Mouse (Mus musculus) megakaryocyte, embryonic 14.5 days (primary cell): Measurements from ENCODE around the gene Adipoq. TPM values are rescaled to one million over a fixed set of nuclear protein-coding genes. Genes with fewer than 3 reads are reported as not detected.

Experiments used
- H3K27me3 ChIP-seq: replicated peaks from 2 replicates; pipeline ENCODE3; 2012; ENCODE audit warnings: inconsistent platforms
- H3K36me3 ChIP-seq: replicated peaks from 2 replicates; pipeline ENCODE3; 2012; ENCODE audit warnings: low read length, inconsistent platforms, mixed read lengths
- H3K4me1 ChIP-seq: 2 replicates; pipeline ENCODE4 v1.6.1; 2012; ENCODE audit warnings: inconsistent platforms
- H3K4me3 ChIP-seq: replicated peaks from 2 replicates; pipeline ENCODE3; 2012; ENCODE audit warnings: moderate library complexity, mild to moderate bottlenecking, inconsistent platforms
- H3K9me3 ChIP-seq: 2 replicates; pipeline ENCODE4 v1.6.1; 2012; ENCODE audit warnings: inconsistent platforms
- FLI1 ChIP-seq: IDR thresholded peaks from 2 replicates; pipeline ENCODE4 v1.6.1; 2012; ENCODE audit warnings: low read length, inconsistent platforms, mixed read lengths
- GATA1 ChIP-seq: IDR thresholded peaks from 3 replicates; pipeline ENCODE4 v1.6.1; 2012; ENCODE audit warnings: mixed read lengths, low read length, inconsistent platforms, borderline replicate concordance
- polyA plus RNA-seq: library from polyadenylated mRNA; stranded (reverse); fragments of >175 nt; gene quantifications from 2 replicates; pipeline ENCODE4 v1.2.3, GENCODE M21; 2012; ENCODE audit warnings: low replicate concordance; ENCODE audit not compliant: insufficient read depth

The Adipoq gene
- polyA plus RNA-seq, 1 experiment: not detected

DNA sequence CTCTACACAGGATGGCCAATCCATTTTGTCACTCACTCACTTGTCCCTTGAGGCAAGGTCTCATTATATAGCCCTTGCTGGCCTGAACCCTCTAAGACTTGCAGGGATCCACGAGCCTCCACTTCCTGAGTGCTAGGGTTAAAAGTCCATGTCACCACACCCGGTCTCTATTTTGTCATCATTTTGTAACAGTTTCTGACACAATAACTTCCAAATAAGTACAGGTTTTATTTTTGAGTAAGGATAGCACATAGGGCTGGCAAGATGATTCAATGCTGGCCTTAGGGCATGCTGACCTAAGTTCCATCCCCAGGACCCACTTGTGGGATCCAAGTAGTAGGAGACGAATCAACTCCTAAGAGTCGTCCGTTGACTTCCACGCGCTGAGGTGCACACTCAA lies 40.2 kb upstream of the Adipoq start:
- TF ChIP-seq GATA1: no peak
- TF ChIP-seq FLI1: no peak
- Histone ChIP-seq H3K4me1 (peaks cover 54% of the 10 kb centered on the region), H3K27me3 (no peaks in the 10 kb centered on the region), H3K9me3 (no peaks in the 10 kb centered on the region), H3K36me3 (peaks cover 22% of the 10 kb centered on the region), H3K4me3 (no peak overlapping the region)

DNA sequence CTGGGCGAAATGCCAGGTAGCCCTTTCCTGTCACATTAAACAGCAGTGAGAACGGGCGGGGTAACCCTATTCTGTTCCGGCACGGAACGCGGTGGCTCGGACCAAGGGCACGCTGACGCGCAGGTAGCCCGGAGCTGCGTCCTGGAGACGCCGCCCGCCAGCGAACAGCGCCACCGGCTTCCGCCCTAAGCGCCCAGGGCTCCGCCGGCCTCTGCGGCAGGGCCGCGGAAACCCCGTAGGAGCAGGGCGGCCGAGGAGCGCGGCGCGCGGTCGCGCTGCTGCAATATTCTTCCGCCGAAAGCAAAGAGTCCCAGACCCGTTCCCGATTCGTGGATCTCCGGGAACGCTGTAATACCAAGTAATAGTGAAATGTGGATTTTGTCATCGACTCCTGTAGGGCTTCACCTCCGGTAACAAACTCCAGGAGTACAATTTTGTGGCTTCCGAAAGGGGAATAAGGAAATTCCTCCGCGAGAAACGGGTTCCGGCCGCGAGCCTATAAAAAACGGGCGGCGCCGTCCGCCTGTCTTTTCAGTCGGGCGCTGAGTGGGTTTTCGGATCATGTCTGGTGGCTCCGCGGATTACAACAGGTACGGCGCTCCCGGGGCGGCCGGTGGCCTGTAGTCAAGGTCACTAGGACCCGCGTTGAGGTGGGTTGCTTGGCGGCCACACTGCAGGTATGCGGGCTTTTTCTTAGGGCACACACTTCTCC lies 38.9 kb upstream of the Adipoq start, which contains the start of gene Eif4a2:
Gene Eif4a2, plus strand, starts transcription at position 214 of the 712 bp plus-strand sequence.
- Histone ChIP-seq H3K4me3 (peak within 1 kb of the TSS; percentile 99), H3K27me3 (no peaks in the 10 kb centered on the region), H3K4me1 (peaks cover 56% of the 10 kb centered on the region), H3K36me3 (peaks cover 35% of the 10 kb centered on the region), H3K9me3 (no peaks in the 10 kb centered on the region)
- TF ChIP-seq GATA1 (no peak), FLI1 (no peak)

DNA sequence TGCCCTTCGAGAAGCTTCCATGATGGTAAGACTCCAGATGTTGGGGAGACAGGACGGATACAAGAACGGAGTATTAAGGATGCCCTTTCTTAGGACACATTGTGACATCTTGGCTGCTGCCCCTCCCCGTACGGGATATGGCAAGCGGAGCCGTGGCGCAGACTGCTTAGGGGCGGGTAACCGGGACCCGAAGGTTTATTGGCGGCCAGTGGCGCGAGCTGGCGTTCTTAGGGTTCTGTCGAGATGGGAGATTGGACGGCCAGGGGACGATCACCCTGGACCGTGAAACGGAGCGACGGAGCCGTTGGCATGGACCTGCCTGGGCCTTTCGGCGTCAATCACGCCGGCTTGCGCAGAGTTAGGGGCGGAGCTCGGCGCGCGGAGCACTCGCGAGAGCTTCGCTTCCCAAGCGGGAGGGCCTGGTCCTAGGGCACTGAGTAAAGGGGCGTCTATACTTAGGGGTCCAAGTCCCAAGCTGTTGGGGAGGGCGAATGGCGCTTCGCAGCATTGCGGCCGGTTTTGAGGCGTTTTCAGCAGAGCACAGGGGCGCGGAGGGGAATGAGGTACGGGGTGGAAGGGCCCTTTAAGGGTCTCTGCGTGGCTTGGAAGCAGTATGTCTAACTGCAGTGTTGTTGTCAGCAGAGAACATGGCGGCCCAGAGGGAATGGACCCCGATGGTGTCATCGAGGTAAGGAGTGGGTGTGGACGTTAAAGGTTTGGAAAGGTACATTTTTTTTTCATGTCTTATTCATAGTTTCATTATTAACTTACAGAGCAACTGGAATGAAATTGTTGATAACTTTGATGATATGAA lies 38.2 kb upstream of the Adipoq start:
- Histone ChIP-seq H3K9me3 (no peaks in the 10 kb centered on the region), H3K36me3 (peaks cover 42% of the 10 kb centered on the region)
- TF ChIP-seq GATA1 (no peak), FLI1 (no peak)

DNA sequence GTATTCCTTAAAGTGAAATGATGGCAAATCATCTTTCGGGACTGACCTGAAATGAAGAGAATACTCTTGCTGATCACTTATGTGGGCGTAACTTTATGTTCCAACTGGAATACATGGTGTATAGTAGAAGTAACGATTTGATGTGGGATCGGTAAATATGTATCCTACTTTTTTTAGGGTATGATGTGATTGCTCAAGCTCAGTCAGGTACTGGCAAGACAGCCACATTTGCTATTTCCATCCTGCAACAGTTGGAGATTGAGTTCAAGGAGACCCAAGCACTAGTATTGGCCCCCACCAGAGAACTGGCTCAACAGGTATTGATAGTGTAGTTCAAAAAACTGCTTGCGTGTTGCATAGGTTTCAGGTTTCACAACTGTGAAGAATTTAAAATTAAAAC lies 37.4 kb upstream of the Adipoq start:
- Histone ChIP-seq H3K27me3 (no peaks in the 10 kb centered on the region), H3K4me1 (peaks cover 41% of the 10 kb centered on the region), H3K36me3 (peaks cover 45% of the 10 kb centered on the region), H3K4me3 (peak overlapping the region; percentile 99), H3K9me3 (no peaks in the 10 kb centered on the region)
- TF ChIP-seq GATA1 (no peak), FLI1 (no peak)

More for the DNA sequence above, 38.2 kb upstream of the Adipoq start:
- peak overlapping the region; percentile 99 for H3K4me3 ChIP-seq
- no peaks in the 10 kb centered on the region for H3K27me3 ChIP-seq
- peaks cover 48% of the 10 kb centered on the region for H3K4me1 ChIP-seq

DNA sequence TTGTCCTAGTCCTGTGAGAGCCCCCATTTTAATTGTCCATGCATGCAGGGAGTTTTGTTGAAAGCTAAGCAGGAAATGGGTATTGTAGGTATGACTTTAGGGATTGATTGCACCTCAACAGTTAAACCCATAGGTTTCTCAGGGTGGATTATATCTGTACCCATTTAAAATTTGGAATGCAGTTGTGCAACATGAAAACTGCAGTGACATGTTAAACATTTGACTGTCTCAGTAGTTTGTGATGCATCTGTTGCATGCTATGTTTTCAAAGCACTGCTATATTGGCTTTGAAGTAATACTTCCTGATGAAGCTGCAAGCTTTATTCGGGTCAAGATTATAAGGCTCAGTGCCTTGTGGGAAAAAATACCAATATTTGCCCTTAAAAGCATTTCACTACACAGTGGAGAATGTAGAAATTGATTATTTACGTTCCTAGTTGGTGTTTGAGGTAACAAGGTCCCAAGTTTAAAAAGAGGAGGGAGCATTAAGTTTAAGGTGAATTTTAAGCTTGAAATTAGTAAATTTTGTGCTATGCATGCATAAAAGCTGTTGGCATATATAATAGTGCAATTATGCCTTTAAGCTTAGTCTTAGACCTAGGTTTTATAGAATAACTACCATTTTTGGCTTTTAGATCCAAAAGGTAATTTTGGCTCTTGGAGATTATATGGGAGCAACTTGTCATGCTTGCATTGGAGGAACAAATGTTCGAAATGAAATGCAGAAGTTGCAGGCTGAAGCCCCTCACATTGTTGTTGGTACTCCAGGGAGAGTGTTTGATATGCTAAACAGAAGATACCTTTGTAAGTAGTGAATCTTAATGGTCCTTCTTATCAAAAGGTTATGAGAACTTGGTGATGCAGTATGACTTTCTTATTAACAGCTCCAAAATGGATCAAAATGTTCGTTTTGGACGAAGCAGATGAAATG lies 36.7 kb upstream of the Adipoq start:
- H3K36me3 ChIP-seq: peaks cover 51% of the 10 kb centered on the region
- peak overlapping the region; percentile 99 for H3K4me3 ChIP-seq

DNA sequence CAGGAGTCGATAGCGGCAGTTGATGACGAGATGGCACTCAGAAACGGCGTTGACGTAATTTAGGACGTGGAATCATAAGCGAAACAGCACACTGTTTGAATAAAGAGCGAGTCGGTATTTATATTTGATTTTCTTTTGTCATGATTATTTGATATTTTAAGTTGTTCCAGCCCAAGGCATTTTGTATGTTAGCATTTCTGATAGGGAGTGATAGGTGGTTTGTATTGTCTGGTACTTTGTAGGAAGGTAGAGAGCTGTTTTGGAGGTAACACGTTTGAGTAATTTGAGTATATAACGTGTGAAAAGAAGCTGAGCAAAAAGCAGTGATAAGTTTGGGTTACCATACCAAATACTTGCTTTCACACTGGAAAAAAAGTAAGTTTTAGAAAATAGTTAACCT lies 34.0 kb upstream of the Adipoq start:
- peaks cover 75% of the 10 kb centered on the region for H3K36me3 ChIP-seq
- H3K9me3 ChIP-seq: no peaks in the 10 kb centered on the region
- peaks cover 20% of the 10 kb centered on the region for H3K4me1 ChIP-seq
- TF ChIP-seq GATA1: no peak
- H3K27me3 ChIP-seq: no peaks in the 10 kb centered on the region
- no peak overlapping the region for H3K4me3 ChIP-seq

More for the DNA sequence above, 36.7 kb upstream of the Adipoq start:
- Histone ChIP-seq H3K9me3 (no peaks in the 10 kb centered on the region), H3K4me1 (peaks cover 36% of the 10 kb centered on the region), H3K27me3 (no peaks in the 10 kb centered on the region)
- TF ChIP-seq GATA1 (no peak), FLI1 (no peak)

DNA sequence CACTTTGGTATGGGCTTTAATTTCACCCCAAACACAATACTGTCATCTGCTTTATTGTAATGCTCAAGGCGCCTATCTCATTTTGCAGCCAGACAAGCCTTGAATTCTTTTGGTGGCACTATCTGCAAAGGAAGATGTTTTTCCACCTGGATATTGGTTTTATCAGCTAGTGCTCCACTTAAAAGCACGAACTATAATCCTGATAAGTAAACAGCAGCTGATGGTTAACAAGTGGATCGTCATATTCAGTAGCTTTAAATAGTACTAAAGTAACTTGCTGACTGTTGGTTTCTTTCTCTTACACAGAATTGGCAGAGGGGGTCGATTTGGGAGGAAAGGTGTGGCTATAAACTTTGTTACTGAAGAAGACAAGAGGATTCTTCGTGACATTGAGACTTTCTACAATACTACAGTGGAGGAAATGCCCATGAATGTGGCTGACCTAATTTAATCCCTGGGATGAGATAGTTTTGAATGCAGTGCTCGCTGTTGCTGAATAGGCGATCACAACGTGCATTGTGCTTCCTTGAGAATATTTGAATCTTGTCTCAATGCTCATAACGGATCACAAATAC lies 33.4 kb upstream of the Adipoq start:
- TF ChIP-seq GATA1 (no peak), FLI1 (no peak)
- no peaks in the 10 kb centered on the region for H3K9me3 ChIP-seq
- H3K4me1 ChIP-seq: peaks cover 20% of the 10 kb centered on the region
- H3K4me3 ChIP-seq: no peak overlapping the region
- H3K36me3 ChIP-seq: peaks cover 81% of the 10 kb centered on the region
- H3K27me3 ChIP-seq: no peaks in the 10 kb centered on the region

DNA sequence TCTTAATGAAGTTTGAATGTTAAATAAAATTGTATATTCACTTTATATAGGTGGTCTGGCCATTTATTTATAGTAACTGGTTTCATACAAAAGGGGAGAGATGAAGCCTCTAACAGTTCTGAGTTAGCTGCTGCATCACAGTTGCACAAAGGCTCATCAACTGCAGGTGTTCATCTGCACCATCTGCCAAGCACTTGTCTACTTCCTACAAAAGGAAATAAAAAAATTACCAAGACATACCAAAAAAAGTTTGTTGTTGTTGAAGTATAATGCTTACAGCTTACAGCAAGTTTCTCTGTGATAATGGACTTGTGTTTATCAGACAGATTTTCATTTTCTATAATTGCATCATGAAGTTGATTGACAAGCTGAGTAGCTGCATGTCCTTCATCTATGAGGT lies 32.4 kb upstream of the Adipoq start:
- Histone ChIP-seq H3K4me1 (peaks cover 19% of the 10 kb centered on the region), H3K9me3 (no peaks in the 10 kb centered on the region), H3K27me3 (no peaks in the 10 kb centered on the region), H3K36me3 (peaks cover 84% of the 10 kb centered on the region), H3K4me3 (no peak overlapping the region)
- no peak for TF ChIP-seq GATA1
- no peak for TF ChIP-seq FLI1
